Mouse (Mus musculus): ENCODE measurements around the gene H2al2a. TPM values are rescaled to one million over a fixed set of nuclear protein-coding genes. Genes with fewer than 3 reads are reported as not detected.
"Not testable (repeated sequence)": the region's sequence is repeated elsewhere in the genome, so short reads cannot be mapped to it uniquely, and the experiment has no call there.

Gene H2al2a
- polyA plus RNA-seq, 1 experiment from 2014 or later = not detected

GRCm38 (mm10) chr2:17989562-17989961 lies 7.2 kb downstream of the H2al2a start:
- Histone ChIP-seq H3K4me1 (no peaks in the 10 kb centered on the region), H3K4me2 (no peak overlapping the region), H3K9ac (no peak overlapping the region), H3K9me3 (replicated peaks) (no peaks in the 10 kb centered on the region), H3K27ac (no peak overlapping the region), H3K27me3 (no peaks in the 10 kb centered on the region), H3K36me3 (no peaks in the 10 kb centered on the region), H3K4me3 (replicated peaks) (no peak overlapping the region)
- ATAC-seq (replicated peaks; ENCODE audit: low FRiP score) = no peak

- H3K4me1 ChIP-seq = no peaks in the 10 kb centered on the region
- no peak for ATAC-seq (replicated peaks; ENCODE audit: low FRiP score)
- H3K36me3 ChIP-seq = no peaks in the 10 kb centered on the region
- no peak overlapping the region for H3K9ac ChIP-seq
- no peak overlapping the region for H3K4me3 ChIP-seq (replicated peaks)
- H3K9me3 ChIP-seq (replicated peaks) = no peaks in the 10 kb centered on the region
- no peak overlapping the region for H3K27ac ChIP-seq
- no peak overlapping the region for H3K4me2 ChIP-seq
- 78% methylated on average over 3 of the region's 3 CpGs for WGBS
- H3K27me3 ChIP-seq = no peaks in the 10 kb centered on the region
Measured at GRCm38 (mm10) chr2:17989115-17989514, 7.6 kb downstream of the H2al2a start.

GRCm38 (mm10) chr2:17986694-17987093 lies 10.1 kb downstream of the H2al2a start:
- Histone ChIP-seq H3K4me3 (replicated peaks) (no peak overlapping the region), H3K9ac (no peak overlapping the region), H3K4me1 (no peaks in the 10 kb centered on the region), H3K9me3 (replicated peaks) (no peaks in the 10 kb centered on the region), H3K4me2 (no peak overlapping the region), H3K27me3 (no peaks in the 10 kb centered on the region), H3K36me3 (no peaks in the 10 kb centered on the region), H3K27ac (no peak overlapping the region)
- 84% methylated on average over 3 of the region's 3 CpGs for WGBS
- ATAC-seq (replicated peaks; ENCODE audit: low FRiP score) = no peak

- Histone ChIP-seq H3K4me2 (no peak overlapping the region), H3K9me3 (replicated peaks) (no peaks in the 10 kb centered on the region), H3K36me3 (no peaks in the 10 kb centered on the region), H3K27me3 (no peaks in the 10 kb centered on the region), H3K4me3 (replicated peaks) (no peak overlapping the region), H3K9ac (no peak overlapping the region), H3K27ac (no peak overlapping the region), H3K4me1 (no peaks in the 10 kb centered on the region)
- no peak for ATAC-seq (replicated peaks; ENCODE audit: low FRiP score)
- 81% methylated on average over 3 of the region's 3 CpGs for WGBS
Measured at GRCm38 (mm10) chr2:17984774-17985173, 12.0 kb downstream of the H2al2a start.

GRCm38 (mm10) chr2:17982747-17983146 lies 14.0 kb downstream of the H2al2a start:
- Histone ChIP-seq H3K9me3 (replicated peaks) (no peaks in the 10 kb centered on the region), H3K4me1 (no peaks in the 10 kb centered on the region), H3K9ac (no peak overlapping the region), H3K4me2 (no peak overlapping the region), H3K27ac (no peak overlapping the region), H3K4me3 (replicated peaks) (no peak overlapping the region), H3K27me3 (no peaks in the 10 kb centered on the region), H3K36me3 (no peaks in the 10 kb centered on the region)
- 81% methylated on average over 1 of the region's 1 CpGs for WGBS
- ATAC-seq (replicated peaks; ENCODE audit: low FRiP score) = no peak

GRCm38 (mm10) chr2:17978706-17979105 lies 18.1 kb downstream of the H2al2a start:
- Histone ChIP-seq H3K9me3 (replicated peaks) (no peaks in the 10 kb centered on the region), H3K27me3 (no peaks in the 10 kb centered on the region), H3K4me2 (no peak overlapping the region), H3K4me3 (replicated peaks) (no peak overlapping the region), H3K27ac (no peak overlapping the region), H3K9ac (no peak overlapping the region), H3K4me1 (peaks cover 15% of the 10 kb centered on the region), H3K36me3 (no peaks in the 10 kb centered on the region)
- no peak for ATAC-seq (replicated peaks; ENCODE audit: low FRiP score)
- 93% methylated on average over 6 of the region's 6 CpGs for whole genome bisulfite sequencing

DNA sequence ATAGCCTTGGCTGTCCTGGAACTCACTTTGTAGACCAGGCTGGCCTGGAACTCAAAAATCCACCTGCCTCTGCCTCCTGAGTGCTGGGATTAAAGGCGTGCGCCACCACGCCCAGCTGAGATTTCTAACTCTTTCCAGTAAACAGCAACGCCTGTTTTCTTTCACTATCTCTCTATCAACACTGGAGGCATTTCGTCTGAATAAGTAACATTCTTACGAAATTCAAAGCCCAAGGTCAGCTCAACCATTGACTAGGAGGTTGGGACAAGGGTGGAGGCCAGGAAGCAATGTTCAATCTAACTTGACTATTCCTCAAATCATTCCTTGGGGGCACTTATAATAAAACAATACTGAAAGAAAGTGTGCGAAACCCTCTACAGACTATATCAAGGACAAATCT lies 18.5 kb downstream of the H2al2a start:
- H3K4me1 ChIP-seq = peaks cover 15% of the 10 kb centered on the region
- ATAC-seq (replicated peaks; ENCODE audit: low FRiP score); H3K9me3 ChIP-seq (replicated peaks); H3K27me3 ChIP-seq; H3K36me3 ChIP-seq; H3K9ac ChIP-seq; H3K4me2 ChIP-seq; H3K27ac ChIP-seq; H3K4me3 ChIP-seq (replicated peaks): not testable (repeated sequence)
- WGBS = 91% methylated on average over 7 of the region's 7 CpGs

- H3K36me3 ChIP-seq; H3K4me2 ChIP-seq; H3K9ac ChIP-seq; H3K9me3 ChIP-seq (replicated peaks); H3K27me3 ChIP-seq; H3K27ac ChIP-seq; H3K4me3 ChIP-seq (replicated peaks); ATAC-seq (replicated peaks; ENCODE audit: low FRiP score): not testable (repeated sequence)
- H3K4me1 ChIP-seq = peaks cover 15% of the 10 kb centered on the region
Measured at GRCm38 (mm10) chr2:17977645-17978044, 19.1 kb downstream of the H2al2a start.

- H3K9ac ChIP-seq = no peak overlapping the region
- no peak overlapping the region; the same call in 1 of the 2 replicates for H3K27ac ChIP-seq
- H3K4me2 ChIP-seq = no peak overlapping the region
- no peaks in the 10 kb centered on the region for H3K27me3 ChIP-seq
- peaks cover 16% of the 10 kb centered on the region for H3K4me1 ChIP-seq
- H3K4me3 ChIP-seq (replicated peaks) = no peak overlapping the region
- H3K36me3 ChIP-seq = no peaks in the 10 kb centered on the region
- no peak for ATAC-seq (replicated peaks; ENCODE audit: low FRiP score)
- H3K9me3 ChIP-seq (replicated peaks) = no peaks in the 10 kb centered on the region
- 39% methylated on average over 4 of the region's 4 CpGs for WGBS
Measured at GRCm38 (mm10) chr2:17975601-17976327, 21.0 kb downstream of the H2al2a start.

- Histone ChIP-seq H3K27me3 (no peaks in the 10 kb centered on the region), H3K9me3 (replicated peaks) (no peaks in the 10 kb centered on the region), H3K9ac (no peak overlapping the region), H3K36me3 (no peaks in the 10 kb centered on the region), H3K4me2 (no peak overlapping the region), H3K4me1 (peaks cover 18% of the 10 kb centered on the region), H3K4me3 (replicated peaks) (no peak overlapping the region), H3K27ac (peak overlapping the region; percentile 60)
- WGBS = 31% methylated on average over 2 of the region's 2 CpGs
- peak; percentile 56 for ATAC-seq (replicated peaks; ENCODE audit: low FRiP score)
Measured at GRCm38 (mm10) chr2:17973868-17974440, 22.8 kb downstream of the H2al2a start.

DNA sequence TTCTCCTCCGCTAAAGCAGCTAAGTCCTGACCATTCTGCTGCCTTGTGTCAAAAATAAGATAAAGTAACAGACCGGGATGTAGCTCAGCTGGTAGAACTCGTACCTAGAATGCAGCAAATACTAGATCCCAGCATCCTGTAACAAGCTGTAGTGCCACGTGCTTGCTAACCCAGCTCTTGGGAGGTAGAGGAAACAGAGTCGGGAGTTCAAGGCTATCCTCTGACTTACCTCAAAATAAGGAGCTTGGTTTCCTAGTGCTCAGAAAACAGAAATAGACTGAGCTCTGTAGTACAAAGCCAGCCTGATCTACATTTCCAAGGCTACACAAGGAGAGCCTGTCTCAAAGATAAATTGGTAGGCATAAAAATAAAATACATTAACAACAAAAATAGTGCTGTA lies 23.5 kb downstream of the H2al2a start:
- WGBS = 78% methylated on average over 5 of the region's 5 CpGs
- peak overlapping the region; percentile 62; the same call in 1 of the 2 replicates for H3K27ac ChIP-seq

GRCm38 (mm10) chr2:17972843-17973242 lies 23.9 kb downstream of the H2al2a start:
- 85% methylated on average over 2 of the region's 2 CpGs for WGBS
- Histone ChIP-seq H3K27ac (no peak overlapping the region), H3K4me3 (replicated peaks) (no peak overlapping the region), H3K4me1 (peaks cover 18% of the 10 kb centered on the region), H3K36me3 (no peaks in the 10 kb centered on the region), H3K9ac (no peak overlapping the region), H3K27me3 (no peaks in the 10 kb centered on the region), H3K4me2 (no peak overlapping the region), H3K9me3 (replicated peaks) (no peaks in the 10 kb centered on the region)
- ATAC-seq (replicated peaks; ENCODE audit: low FRiP score) = no peak

More for the DNA sequence above, 23.5 kb downstream of the H2al2a start:
- no peak overlapping the region for H3K9ac ChIP-seq
- H3K36me3 ChIP-seq = no peaks in the 10 kb centered on the region
- ATAC-seq (replicated peaks; ENCODE audit: low FRiP score) = no peak
- H3K9me3 ChIP-seq (replicated peaks) = no peaks in the 10 kb centered on the region
- no peak overlapping the region for H3K4me3 ChIP-seq (replicated peaks)
- H3K4me2 ChIP-seq = no peak overlapping the region
- H3K4me1 ChIP-seq = peaks cover 18% of the 10 kb centered on the region
- no peaks in the 10 kb centered on the region for H3K27me3 ChIP-seq

DNA sequence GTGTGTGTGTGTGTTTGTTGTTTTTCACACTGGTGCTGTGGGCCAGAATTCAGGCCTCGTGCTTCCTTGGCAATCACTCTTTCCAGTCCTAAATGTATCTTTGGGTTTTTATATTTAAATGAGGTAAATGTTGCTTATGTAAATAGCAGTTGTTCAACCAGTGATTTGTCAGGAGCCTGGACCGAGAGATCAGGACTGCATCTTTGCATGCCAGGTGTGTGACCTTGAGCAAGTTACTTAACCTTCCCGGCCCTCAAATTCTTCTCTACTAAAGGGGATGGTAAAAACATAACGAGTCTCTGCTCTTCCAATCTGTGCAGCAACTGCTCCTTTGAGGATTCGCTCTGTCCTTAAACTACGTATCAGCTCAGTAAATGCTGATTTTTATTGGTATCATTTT lies 25.4 kb downstream of the H2al2a start:
- Histone ChIP-seq H3K4me2 (no peak overlapping the region), H3K9me3 (replicated peaks) (no peaks in the 10 kb centered on the region), H3K36me3 (no peaks in the 10 kb centered on the region), H3K27ac (no peak overlapping the region), H3K9ac (no peak overlapping the region), H3K4me3 (replicated peaks) (no peak overlapping the region), H3K4me1 (peaks cover 18% of the 10 kb centered on the region), H3K27me3 (no peaks in the 10 kb centered on the region)
- 70% methylated on average over 6 of the region's 6 CpGs for WGBS
- no peak for ATAC-seq (replicated peaks; ENCODE audit: low FRiP score)
